Mouse (Mus musculus): ENCODE data around the gene Fasl.

The Fasl gene

DNA sequence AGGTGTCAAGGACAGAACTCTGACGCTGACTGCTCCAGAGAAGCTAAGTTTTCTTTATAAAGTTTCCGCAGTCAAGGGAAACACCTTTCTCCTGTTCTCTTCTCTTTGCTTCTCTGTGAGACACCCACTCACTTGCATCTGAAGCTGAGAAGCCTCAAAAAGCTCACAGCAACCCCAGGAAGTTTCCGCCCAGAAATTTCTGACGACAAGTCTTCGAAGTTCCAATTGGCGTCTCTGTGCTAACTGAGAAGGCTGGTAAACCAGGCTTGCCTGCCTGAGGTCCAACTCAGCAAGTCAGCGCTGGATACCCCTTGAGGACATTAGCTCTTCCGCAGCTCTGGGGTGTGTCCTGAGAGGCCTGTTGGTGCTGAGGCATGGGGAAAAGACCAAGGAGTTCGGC, at the start of gene Fasl:
Gene Fasl, minus strand, starts transcription at position 157 of the 400 bp plus-strand sequence.
- no peak for DNase-seq (ENCODE audit: low spot score)

DNA sequence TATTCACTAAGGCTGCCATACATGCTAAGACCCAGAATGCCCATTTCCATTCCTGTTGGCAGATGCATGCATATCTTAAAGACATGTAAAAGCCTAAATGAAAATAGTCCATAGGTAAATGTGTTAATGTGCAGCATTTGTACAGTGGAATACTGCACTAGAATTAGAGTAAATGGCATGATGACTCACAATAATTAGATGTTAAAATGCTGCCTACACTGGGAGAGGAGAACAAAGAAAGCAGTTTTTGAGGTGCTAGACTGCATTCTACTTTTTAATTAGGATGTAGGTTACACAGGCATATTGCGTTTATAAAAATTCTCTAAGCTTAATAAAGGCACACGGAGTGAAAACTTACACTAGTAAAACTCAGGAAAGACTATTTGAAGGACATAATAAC, 38.4 kb upstream of the Fasl start:
- DNase-seq (ENCODE audit: low spot score) = no peak

DNA sequence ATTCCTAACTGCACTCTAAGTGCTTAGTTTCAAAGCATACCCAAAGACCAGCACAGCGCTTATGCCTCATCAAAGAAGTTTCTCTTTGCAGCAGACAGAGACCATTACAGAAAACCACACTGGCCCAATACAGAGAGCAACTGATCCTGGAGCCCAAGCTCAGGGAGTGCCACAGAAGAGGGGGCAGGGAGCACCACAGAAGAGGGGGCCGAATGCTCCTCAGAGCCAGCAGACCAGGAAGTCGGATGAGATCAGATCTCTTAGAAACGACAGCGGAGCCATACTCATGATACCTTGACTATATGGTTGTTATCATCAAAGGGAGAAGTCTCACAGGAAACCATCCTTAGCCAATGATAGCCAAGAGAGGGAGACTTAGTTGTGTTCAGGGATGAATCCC, 21.1 kb upstream of the Fasl start:
- DNase-seq (ENCODE audit: low spot score) = no peak

DNA sequence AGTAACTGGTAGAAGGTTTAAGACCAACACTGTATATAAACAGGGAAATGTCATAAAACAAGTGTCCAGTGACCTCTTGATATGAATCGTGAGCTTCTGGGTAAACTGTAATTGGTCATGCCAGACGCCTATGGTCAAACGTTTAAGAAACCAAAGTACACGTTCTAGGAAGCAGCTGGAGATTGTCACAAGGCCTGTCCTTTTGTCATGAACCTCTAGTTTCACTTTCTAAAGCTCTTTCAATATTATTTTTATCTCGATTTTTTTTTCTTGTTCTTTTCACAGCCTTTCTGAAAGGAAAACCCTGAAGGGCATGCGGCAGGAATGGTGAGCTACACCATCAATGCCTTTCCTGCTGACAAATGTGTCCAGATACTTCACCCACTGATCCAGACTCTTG, 20.7 kb upstream of the Fasl start:
- no peak for DNase-seq (ENCODE audit: low spot score)

DNA sequence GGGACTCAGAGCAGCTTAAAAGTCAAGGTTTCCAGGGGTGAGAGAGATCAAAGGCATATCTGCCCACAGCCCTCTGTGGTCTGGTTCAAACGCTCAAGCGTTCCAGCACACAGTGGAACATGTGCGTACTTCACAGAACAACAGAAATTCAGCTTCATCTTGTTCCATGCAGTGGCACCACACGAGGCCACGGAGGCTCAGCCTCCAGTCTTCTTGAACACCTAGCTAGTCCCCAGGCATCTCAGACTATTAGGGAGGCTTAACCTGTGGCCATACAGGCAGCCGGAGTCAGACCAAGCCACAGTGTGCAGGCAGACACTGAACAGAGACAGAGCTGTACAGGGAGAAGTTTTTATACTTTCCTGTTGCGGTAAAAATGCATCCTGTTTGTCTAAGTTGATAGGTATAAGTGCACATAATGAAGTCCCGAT, 16.3 kb upstream of the Fasl start:
- DNase-seq (ENCODE audit: low spot score) = no peak

DNA sequence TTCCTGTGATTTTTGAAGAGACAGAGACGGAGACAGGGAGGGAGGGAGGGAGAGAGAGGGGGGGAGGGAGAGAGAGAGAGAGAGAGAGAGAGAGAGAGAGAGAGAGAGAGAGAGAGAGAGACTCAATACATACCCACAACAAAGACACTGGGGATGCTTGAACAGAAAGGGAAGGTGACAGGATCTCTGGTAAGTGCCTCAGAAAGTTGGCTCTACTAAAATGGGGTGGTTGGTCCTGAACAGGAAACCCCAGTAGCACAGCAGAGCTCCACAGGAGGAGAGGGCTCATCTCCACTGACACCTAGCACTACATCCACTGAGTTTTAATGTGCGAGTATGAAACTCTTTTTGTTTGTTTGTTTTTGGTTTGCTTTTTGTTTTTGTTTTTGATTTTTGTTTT, 13.0 kb upstream of the Fasl start:
- no peak for DNase-seq (ENCODE audit: low spot score)

DNA sequence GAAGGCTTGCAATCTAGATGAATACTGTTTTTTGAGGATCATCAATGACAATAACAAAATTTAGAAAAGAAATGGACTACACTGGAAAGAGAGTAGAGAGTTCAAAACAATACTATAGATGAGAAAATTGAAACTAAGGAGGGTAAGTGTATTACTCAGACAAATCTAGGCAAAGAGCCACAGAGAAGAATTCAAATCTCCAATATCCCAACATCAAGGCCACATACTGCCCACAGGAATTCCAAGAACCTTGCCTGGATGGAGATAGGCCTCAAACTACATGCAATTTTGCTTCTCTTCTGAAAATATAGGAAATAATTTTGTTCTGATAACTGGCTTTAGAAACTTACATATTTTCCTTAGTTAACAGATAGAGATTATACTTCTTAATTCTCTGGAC, 12.0 kb upstream of the Fasl start:
- no peak for DNase-seq (ENCODE audit: low spot score)

DNA sequence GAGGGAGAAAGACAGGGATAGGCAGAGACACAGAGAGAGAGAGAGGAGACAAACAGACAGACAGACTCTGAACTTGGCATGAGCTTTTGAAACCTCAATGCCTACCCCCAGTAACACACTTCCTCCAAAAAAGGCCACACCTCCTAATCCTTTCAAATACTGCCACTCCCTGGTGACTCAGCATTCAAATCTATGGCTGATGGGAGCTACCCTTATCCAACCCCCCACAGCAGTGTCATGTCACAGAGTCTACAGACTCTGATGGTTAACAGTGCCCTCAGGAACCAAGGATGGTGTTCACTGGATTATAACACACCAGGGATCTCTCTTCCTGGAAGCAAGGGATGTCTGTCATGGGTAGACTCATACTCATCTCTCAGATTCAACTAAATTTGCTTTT, 11.5 kb upstream of the Fasl start:
- DNase-seq (ENCODE audit: low spot score) = no peak

DNA sequence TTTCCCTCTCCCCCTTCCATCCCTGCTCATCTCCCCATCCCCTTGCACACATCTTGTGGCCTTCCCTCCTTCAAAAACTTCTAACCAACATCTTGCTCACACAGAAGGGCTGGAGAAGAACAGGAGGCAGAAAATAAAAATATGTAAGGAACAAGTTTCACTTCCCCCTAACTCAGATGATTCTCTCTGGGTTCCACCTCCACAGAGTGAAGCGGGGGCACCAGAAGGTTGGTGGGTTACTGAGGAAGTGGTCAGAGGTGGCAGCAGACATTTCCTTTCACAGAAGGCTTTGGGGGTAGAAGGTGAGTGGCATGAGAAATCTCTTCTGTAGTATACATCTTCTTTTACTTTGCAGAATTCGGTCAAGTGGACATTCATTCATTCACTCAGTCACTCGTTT, 10.6 kb upstream of the Fasl start:
- no peak for DNase-seq (ENCODE audit: low spot score)

DNA sequence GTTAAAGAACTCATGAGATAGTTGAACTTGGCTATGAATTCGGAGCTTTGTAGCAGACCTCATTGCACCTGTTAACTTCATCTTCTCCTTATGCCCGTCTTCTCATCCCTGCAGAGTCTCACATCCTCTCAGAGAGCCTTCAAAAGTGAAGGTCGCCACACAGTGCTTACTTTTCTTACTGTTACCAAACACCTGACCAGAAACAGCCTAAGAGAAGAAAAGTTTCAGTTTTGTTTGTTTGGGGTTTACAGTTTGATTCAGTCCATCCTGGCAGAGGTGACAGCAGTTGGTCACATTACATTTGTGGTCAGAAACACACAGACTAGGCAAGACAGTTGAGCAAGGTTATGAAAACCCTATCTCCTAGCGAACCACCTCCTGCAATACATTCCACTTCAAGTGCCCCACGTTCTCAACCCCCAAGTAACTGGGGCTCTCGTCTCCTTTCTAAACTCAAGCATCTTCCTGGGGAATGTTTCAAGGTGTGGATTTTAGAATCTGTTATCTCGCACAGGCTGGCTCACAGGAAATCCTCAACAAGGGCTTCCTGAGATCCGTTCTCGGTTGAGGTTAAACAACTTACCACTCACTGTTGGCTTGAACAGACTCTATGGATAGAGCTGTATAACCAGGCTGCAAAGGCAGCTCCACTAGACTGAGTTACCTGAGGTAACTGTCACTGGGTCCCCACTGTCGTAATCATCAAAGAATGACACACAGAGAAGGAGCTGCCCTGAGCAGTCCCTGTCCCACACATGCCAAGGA, 6.3 kb upstream of the Fasl start:
- DNase-seq (ENCODE audit: low spot score) = no peak

DNA sequence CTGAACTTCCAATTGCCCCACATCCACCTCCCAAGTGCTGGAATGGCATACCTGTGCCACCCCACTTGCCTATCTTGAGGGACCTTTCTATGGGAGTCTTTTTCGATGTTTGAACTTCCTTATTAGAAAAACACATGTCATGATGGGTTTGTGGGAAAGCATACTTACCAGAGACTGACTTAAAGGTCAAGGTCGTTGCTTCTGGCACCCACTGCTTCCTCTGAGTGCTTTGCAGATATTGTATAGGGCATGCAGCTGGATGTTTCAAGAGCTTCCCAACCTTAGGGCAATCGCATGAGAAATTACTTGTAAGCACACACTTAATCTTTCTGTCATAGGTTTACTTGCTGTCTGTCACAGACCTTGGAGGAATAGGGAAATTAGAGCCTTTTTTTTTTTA, 5.0 kb upstream of the Fasl start:
- no peak for DNase-seq (ENCODE audit: low spot score)

DNA sequence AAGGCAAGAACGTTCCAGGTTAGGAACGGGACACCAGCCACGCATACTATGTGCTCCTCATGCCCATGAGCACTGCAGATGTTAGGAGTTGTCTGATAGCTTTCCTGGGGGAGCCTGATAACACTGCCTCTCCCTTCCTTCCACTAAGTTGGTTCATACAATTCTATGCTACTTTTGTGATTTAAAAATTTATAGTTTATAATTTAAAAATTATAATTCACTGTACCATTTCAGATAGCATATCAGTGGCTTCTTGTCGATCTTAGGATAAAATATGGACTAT, 4.3 kb upstream of the Fasl start:
- DNase-seq (ENCODE audit: low spot score) = no peak

DNA sequence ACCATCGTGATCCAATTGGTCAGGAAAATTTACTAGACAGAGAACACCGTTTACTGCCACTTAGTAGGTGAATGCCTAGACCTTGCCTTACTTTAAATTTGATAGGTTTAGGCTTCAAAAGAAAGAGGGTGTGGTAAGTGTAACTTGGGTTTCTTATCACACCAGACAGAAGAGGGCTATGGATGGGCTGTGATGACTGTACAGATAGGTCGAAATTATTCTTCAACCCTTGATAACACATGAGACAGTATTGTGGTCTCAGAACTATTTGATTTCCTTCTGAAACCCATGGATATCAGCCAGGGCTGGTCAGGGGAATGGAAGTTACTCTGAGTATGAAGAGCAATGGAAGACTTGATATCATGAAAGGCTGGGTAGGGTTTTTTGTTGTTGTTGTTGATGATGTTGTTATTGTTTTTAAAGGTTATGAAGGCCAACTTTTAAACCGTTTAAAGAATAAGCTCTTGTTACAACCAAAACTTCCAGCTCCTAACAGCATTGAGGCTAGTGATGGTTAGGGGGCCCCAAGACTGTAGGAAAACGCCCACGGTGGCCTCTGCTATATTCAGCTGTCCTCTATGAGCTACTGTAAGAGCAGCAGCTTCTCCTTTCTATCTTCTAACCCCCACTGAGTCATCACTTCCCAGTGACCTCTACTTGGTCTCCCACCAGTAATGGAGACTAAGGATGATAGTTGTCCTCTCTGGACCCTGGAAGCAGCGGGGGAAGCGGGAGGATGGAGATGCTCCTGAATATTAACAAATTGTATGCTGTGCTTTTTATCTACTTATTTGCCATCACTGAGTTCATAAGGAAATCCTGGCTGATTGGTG, 3.8 kb upstream of the Fasl start:
- no peak for DNase-seq (ENCODE audit: low spot score)

DNA sequence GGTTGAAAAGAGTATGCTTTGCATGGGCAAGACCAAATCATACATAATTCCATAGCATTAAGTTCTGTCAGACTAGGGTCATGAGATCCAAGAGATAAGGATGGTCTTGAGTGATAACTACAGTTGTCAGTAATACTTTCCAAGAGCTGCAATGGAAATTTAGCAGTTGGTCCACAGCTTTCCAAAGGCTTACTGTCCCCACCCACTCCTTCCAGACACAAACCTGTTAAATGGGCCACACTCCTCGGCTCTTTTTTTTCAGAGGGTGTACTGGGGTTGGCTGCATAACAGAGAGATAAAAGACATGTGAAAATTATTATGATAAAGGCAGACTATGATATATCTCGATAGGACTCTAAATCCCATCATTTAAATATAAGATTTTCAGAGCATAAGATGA, 5.6 kb downstream of the Fasl start:
- no peak for DNase-seq (ENCODE audit: low spot score)

DNA sequence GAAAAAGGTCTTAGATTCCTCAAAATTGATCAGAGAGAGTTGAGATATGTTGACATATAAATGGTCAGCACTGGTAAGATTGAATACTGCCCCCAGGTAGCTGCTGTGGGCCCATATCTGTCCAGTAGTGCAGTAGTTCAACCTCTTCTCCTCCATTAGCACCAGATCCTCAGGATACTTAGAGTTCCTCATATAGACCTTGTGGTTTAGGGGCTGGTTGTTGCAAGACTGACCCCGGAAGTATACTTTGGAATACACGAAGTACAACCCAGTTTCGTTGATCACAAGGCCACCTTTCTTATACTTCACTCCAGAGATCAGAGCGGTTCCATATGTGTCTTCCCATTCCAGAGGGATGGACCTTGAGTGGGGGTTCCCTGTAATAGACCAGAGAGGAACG, 6.7 kb downstream of the Fasl start:
- DNase-seq (ENCODE audit: low spot score) = no peak

DNA sequence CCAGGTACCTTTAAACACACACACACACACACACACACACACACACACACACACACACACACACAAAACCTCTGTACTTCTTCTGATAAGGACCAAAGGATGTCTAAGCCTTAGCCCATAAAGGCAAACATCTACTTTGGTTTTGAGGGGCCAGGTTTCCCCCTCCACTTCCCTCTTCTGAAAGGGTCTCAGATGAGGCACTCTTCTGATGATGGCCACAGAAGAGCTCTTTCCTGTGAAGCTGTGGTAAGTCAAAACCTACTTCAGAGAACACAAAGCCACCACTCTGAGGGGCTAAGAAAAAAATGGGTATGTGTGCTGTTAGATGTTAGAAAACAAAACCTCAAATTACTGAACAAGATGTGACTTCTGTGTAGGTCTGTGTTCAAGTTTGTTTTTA, 9.2 kb downstream of the Fasl start:
- DNase-seq (ENCODE audit: low spot score) = no peak

DNA sequence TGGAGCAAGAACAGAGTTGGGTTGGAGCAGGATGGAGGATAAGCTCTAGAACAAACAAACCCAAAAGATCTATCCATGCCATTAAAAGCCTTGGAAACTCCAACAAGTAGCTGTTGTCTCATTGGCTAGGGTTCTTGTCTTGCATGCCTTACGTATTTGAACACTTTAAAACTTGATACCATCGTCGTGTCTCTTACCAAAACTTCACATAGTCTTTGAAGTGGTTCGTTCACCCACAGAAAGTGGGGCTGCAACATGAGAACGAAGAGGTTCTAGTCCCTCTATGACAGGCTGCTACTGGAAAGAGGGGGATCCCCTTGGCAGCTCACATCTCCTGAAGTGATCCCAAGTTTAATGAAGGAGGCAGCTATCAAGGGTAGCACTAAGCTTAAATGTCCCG, 13.1 kb downstream of the Fasl start:
- no peak for DNase-seq (ENCODE audit: low spot score)

DNA sequence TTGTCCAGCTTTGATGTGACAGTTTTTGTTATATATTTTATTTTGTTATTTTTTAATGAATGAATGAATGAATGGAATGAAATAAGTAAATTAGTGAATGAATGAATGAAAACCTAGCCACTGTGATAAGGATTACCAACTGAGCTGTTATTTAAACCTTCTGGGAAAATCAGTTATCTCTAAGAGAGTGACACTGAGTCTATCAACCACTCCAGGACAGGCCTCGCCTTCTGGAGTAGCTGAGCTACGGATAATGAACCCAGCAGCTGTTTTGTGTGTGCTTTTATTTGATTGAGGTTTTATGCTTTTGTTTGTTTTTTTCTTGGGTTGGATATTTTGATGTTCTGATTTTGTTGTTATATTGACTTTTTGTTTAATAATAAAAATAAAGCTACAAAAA, 17.0 kb downstream of the Fasl start:
- DNase-seq (ENCODE audit: low spot score) = no peak

DNA sequence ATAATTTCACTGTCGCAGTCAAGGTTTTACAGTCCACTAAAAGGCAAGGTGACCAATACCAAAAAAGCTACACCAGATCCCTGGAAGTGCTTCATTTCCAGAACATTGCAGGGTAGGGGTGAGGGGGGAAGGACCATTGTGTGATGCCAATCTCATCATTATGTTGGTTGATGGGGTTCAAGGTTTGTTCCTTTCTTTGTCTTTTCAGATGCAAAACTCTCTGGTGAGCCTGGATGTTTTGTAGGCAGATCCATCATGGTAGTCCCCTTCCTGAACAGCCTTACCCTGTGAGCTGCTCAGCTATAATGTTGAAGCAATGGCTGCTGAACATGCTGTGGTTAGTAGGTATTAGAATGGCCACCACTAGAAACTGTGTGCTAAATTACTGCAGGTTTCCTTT, 19.0 kb downstream of the Fasl start:
- no peak for DNase-seq (ENCODE audit: low spot score)

DNA sequence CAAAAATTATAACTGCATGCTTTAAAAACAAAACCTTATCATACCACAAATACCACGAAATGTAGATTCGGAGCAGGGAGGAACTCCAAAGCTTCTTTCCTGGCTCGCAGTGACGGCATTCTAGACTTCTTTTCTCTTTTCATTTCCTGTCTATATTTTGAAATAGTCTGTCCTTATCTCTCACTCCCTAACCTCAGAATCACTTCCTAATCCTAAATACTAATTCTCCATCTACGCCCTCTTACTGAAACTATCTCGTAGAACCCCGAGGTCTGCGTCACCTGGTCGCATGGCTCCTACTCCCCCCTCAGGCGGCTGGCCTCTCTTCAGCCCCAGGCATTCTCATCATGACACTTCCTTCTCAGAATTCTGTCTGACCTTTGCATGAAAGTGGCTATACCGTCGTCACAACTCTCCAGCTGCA, 21.2 kb downstream of the Fasl start:
- DNase-seq (ENCODE audit: low spot score) = no peak

DNA sequence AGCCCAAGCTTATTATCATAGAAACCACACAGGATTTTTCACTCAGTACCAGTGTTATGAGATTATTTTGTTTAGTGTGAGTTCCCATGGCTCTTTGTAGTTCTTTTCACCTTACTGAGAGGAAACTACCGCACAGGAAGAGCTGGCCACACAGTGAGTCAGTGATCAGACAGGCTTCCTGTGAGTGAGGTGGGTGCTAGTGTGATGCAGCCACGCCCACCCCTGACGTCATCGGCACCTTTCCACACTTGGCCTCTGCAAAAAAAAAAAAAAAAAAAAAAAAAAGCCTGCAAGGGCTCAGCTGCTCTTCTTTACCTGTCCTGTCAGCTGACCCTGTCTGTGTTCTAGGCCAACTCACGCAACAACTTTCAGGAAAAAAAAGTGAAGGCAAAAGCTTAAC, 21.6 kb downstream of the Fasl start:
- DNase-seq (ENCODE audit: low spot score) = no peak

DNA sequence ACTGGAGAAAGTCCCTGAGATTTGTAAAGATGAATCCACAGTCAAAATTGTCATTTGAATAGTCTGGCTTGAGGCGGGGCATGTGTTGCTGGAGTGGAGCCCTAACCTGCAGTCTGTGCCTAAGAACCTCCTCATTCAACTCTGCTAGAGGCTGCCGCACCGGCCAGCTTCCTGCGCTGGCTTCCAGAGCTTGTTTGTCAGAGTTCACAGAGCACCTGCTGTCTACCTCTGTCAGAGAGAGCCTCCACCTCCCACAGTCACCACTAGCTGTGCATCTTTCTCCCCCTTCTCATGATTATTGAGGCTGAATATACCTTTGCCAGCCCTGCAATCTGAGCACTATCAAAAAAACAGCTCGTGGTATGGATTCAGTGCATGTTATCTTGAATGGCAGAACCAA, 22.4 kb downstream of the Fasl start:
- no peak for DNase-seq (ENCODE audit: low spot score)

DNA sequence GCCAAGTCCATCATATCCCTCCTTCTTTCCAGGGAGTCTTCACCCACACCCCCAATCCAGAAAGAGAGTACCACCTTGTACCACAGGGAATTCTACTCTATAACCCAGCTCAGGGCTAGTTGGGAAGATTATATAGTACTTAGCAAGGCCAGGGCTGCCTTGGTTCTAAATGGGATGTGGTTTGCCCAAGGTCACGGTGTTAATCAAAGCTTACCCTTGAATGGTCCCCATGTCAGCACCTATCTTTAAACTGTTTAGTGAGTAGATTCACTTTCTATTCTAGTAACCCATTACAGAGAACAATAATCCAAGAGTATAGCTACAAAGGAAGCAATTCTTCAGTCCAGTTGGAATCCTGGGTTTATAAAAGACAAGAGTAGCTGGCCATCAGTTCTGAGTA, 23.3 kb downstream of the Fasl start:
- no peak for DNase-seq (ENCODE audit: low spot score)

DNA sequence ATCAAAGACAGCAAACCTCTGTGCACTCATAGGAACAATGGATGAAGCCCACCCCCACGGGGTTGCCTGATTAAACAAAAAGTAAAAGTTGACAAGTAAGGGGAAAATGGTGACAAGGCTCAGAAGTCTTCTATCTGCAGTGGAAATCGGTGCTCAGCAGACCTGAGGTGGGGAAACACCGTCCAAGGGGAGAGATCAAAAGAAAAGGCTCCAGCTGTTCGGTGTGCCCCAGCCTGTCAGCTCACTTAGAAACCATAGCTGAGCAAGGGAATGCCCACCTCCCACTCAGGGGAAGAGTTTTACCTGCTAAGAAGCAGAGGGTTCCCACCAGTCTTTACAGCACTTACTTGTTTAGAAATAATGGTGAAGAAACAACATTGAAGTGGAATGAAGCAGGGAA, 26.7 kb downstream of the Fasl start:
- DNase-seq (ENCODE audit: low spot score) = no peak

All from ovary, adult 18-20 months (tissue).